Mouse (Mus musculus) C2C12 (cell line): ENCODE data around the gene Camk2b.

Experiments
- CEBPB ChIP-seq: IDR thresholded peaks from one replicate; pipeline ENCODE4 v1.6.1; 2011; ENCODE audit warnings: low read depth, mild to moderate bottlenecking, control low read depth, moderate library complexity
- CTCF ChIP-seq: IDR thresholded peaks from one replicate; pipeline ENCODE4 v1.5.1; 2011; ENCODE audit not compliant: control insufficient read depth, insufficient read depth, insufficient read length

- TF ChIP-seq CEBPB, result no peak
- no peak for TF ChIP-seq CTCF
Observed at GRCm38 (mm10) chr11:5988126-5988525, 78.0 kb downstream of the Camk2b start.
